ENCODE assay signal across 8 mouse cellular contexts in the genomic region with DNA sequence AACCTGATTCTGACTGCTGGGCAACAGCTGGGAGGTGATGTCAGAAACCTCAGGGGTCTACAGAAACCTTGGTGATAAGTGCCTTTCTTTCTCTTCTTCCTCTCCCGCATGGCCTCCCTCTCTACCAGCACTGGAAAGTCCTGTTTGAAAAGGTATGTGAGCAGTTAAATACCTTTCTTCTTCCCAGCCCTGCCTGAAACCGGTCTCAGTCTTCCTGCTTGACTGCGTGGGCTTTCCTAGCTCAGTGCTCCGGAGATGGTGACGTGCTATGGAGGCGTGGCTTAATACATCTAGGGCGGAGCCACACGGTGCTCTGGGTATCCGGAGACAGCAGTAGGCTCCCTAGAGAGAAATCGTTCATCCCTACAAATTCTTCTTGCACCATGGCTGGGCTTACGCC. TPM values are rescaled to one million over a fixed set of nuclear protein-coding genes. Genes with fewer than 3 reads are reported as not detected.
DNase-seq lines count a peak whose midpoint lies in the region; ATAC-seq and TF ChIP-seq lines count a peak whose summit lies in the region.

No protein-coding gene starts in this region.

- peaks cover 20% of the 10 kb centered on the region; the same call in 1 of the 2 replicates for H3K36me3 ChIP-seq in forebrain, embryonic 13.5 days (ENCODE audit: poor library complexity, severe bottlenecking)
- H3K36me3 ChIP-seq in heart, embryonic 16.5 days (ENCODE audit: control insufficient read depth, insufficient read depth), result no peaks in the 10 kb centered on the region
- no peaks in the 10 kb centered on the region for H3K36me3 ChIP-seq in liver, adult 2 months (ENCODE audit: control insufficient read depth, insufficient read depth, low read length)
- no peaks in the 10 kb centered on the region for H3K36me3 ChIP-seq in myocyte (ENCODE audit: control insufficient read depth, insufficient read depth)
- no peaks in the 10 kb centered on the region for H3K36me3 ChIP-seq in stomach, embryonic 16.5 days (ENCODE audit: control insufficient read depth, insufficient read depth, low read length)

- H3K79me2 ChIP-seq in liver, adult 2 months (ENCODE audit: control insufficient read depth, insufficient read depth, low read length), result no peaks in the 10 kb centered on the region
- no peaks in the 10 kb centered on the region for H3K79me2 ChIP-seq in myocyte (ENCODE audit: control insufficient read depth, insufficient read depth)

- WGBS in forebrain, embryonic 13.5 days, result 4% methylated on average over 11 of the region's 11 CpGs
- WGBS in heart, embryonic 16.5 days, result 4% methylated on average over 11 of the region's 11 CpGs
- whole genome bisulfite sequencing in liver, adult 2 months, result 4% methylated on average over 11 of the region's 11 CpGs
- 3% methylated on average over 11 of the region's 11 CpGs for WGBS in stomach, embryonic 16.5 days

- H3ac ChIP-seq in myocyte (ENCODE audit: control insufficient read depth, insufficient read length), result no peak overlapping the region

- no peak for TF ChIP-seq POLR2A in liver, adult 2 months (IDR thresholded peaks at IDR 0.05; ENCODE audit: extremely low read depth, insufficient read depth, low read length)
- no peak for TF ChIP-seq POLR2A in myocyte (IDR thresholded peaks at IDR 0.05; ENCODE audit: insufficient read length, low read depth)

- DNase-seq in c-Kit-positive CD71-positive TER-119-negative erythroid progenitor cells, embryonic 14.5 days (ENCODE audit: low read depth), result peak; percentile 17
- DNase-seq in kidney, postnatal 14 days, result peak; percentile 85
- DNase-seq in liver, adult 2 months (ENCODE audit: extremely low read depth, low read depth, low spot score), result peak; percentile 15

- peak; percentile 93 for ATAC-seq in CD4-positive, CD25-positive, alpha-beta regulatory T cell, adult 4 months
- peak; percentile 88 for ATAC-seq in forebrain, embryonic 13.5 days
- 0 out of 2 replicates have a peak, but pooled peaks have one; percentile 53 for ATAC-seq in heart, embryonic 16.5 days (replicated peaks; ENCODE audit: extremely low read depth, insufficient read depth, low FRiP score)
- ATAC-seq in stomach, embryonic 16.5 days (ENCODE audit: insufficient read depth, low FRiP score), result peak; percentile 74; the same call in 1 of the 2 replicates

- no peak for TF ChIP-seq CTCF in liver, adult 2 months (IDR thresholded peaks at IDR 0.05; ENCODE audit: low read depth, low read length)

- peaks cover 40% of the 10 kb centered on the region for H3K4me1 ChIP-seq in forebrain, embryonic 13.5 days
- peaks cover 15% of the 10 kb centered on the region for H3K4me1 ChIP-seq in heart, embryonic 16.5 days (ENCODE audit: control insufficient read depth, insufficient read depth, low read length)
- peaks cover 11% of the 10 kb centered on the region for H3K4me1 ChIP-seq in liver, adult 2 months (ENCODE audit: control insufficient read depth, insufficient read depth, low read length)
- peaks cover 15% of the 10 kb centered on the region for H3K4me1 ChIP-seq in stomach, embryonic 16.5 days (ENCODE audit: control insufficient read depth, insufficient read depth, low read length)

- 0 out of 2 replicates have a peak overlapping the region, but pooled peaks have one; percentile 87 for H3K27ac ChIP-seq in forebrain, embryonic 13.5 days
- H3K27ac ChIP-seq in heart, embryonic 16.5 days (ENCODE audit: low read length), result no peak overlapping the region
- no peak overlapping the region for H3K27ac ChIP-seq in liver, adult 2 months (replicated peaks; ENCODE audit: insufficient read depth, low read depth, low read length)
- no peak overlapping the region for H3K27ac ChIP-seq in stomach, embryonic 16.5 days (ENCODE audit: low read length)

- H3K9ac ChIP-seq in forebrain, embryonic 13.5 days, result peak overlapping the region; percentile 89
- no peak overlapping the region for H3K9ac ChIP-seq in heart, embryonic 16.5 days (ENCODE audit: low read length)
- H3K9ac ChIP-seq in liver, adult 2 months (ENCODE audit: low read depth, low read length), result no peak overlapping the region
- peak overlapping the region; percentile 20; the same call in 1 of the 2 replicates for H3K9ac ChIP-seq in stomach, embryonic 16.5 days (ENCODE audit: low read length)

- H3K4me3 ChIP-seq in forebrain, embryonic 13.5 days, result peak overlapping the region; percentile 84
- peak overlapping the region; percentile 72 for H3K4me3 ChIP-seq in heart, embryonic 16.5 days (ENCODE audit: low read length)
- no peak overlapping the region for H3K4me3 ChIP-seq in liver, adult 2 months (ENCODE audit: insufficient read depth, low read depth, low read length)
- peak overlapping the region; percentile 14 for H3K4me3 ChIP-seq in myocyte
- H3K4me3 ChIP-seq in stomach, embryonic 16.5 days (replicated peaks; ENCODE audit: low read length), result peak overlapping the region; percentile 70

- H3K9me3 ChIP-seq in forebrain, embryonic 13.5 days (replicated peaks), result 0 out of 2 replicates have a peak, but pooled peaks cover 4% of the 10 kb centered on the region
- H3K9me3 ChIP-seq in heart, embryonic 16.5 days (replicated peaks; ENCODE audit: control insufficient read depth, low read length), result peaks cover 3% of the 10 kb centered on the region; the same call in 1 of the 2 replicates
- 0 out of 2 replicates have a peak, but pooled peaks cover 3% of the 10 kb centered on the region for H3K9me3 ChIP-seq in stomach, embryonic 16.5 days (replicated peaks; ENCODE audit: control insufficient read depth, low read length)

- H3K4me2 ChIP-seq in forebrain, embryonic 13.5 days, result peak overlapping the region; percentile 88
- peak overlapping the region; percentile 99 for H3K4me2 ChIP-seq in heart, embryonic 16.5 days (ENCODE audit: low read depth, low read length)
- peak overlapping the region; percentile 92 for H3K4me2 ChIP-seq in myocyte (ENCODE audit: low read depth)
- H3K4me2 ChIP-seq in stomach, embryonic 16.5 days (ENCODE audit: low read depth, low read length), result peak overlapping the region; percentile 97

- H3K27me3 ChIP-seq in forebrain, embryonic 13.5 days, result no peaks in the 10 kb centered on the region
- peaks cover 49% of the 10 kb centered on the region for H3K27me3 ChIP-seq in heart, embryonic 16.5 days (ENCODE audit: control insufficient read depth, insufficient read depth, low read length)
- H3K27me3 ChIP-seq in liver, adult 2 months (ENCODE audit: control insufficient read depth, insufficient read depth, low read length), result peaks cover 18% of the 10 kb centered on the region
- H3K27me3 ChIP-seq in myocyte (ENCODE audit: control insufficient read depth, insufficient read depth, insufficient read length), result peaks cover 46% of the 10 kb centered on the region
- H3K27me3 ChIP-seq in stomach, embryonic 16.5 days (ENCODE audit: control insufficient read depth, insufficient read depth, low read length), result peaks cover 11% of the 10 kb centered on the region

TF ChIP-seq in myocyte, 11 proteins besides CTCF, POLR2A, EP300 and RAD21:
- TF ChIP-seq MYOD1 (IDR thresholded peaks at IDR 0.05; ENCODE audit: control insufficient read depth in 1 of 3, insufficient read length in 2 of 3, low read depth in 2 of 3) (no peak), MYOG (IDR thresholded peaks at IDR 0.05; ENCODE audit: control insufficient read depth in 1 of 3, insufficient read depth in 1 of 3, insufficient read length in 2 of 3, low read depth in 2 of 3) (no peak), REST (IDR thresholded peaks at IDR 0.05; ENCODE audit: insufficient read depth, insufficient read length) (no peak), USF1 (IDR thresholded peaks at IDR 0.05; ENCODE audit: low read depth) (no peak), TCF3 (IDR thresholded peaks at IDR 0.05; ENCODE audit: insufficient read length, low read depth) (no peak), TCF12 (IDR thresholded peaks at IDR 0.05; ENCODE audit: insufficient read depth, poor library complexity, severe bottlenecking) (no peak), POLR2AphosphoS2 (IDR thresholded peaks at IDR 0.05; ENCODE audit: insufficient read length, low read depth) (no peak), MAX (IDR thresholded peaks at IDR 0.05; ENCODE audit: low read depth) (no peak), CEBPB (IDR thresholded peaks at IDR 0.05; ENCODE audit: insufficient read depth, poor library complexity, severe bottlenecking) (no peak), E2F4 (IDR thresholded peaks at IDR 0.05; ENCODE audit: insufficient read depth) (no peak), SRF (IDR thresholded peaks at IDR 0.05; ENCODE audit: control insufficient read depth, insufficient read length, low read depth) (no peak)

RNA-seq across cellular contexts. Expression of a gene that starts 1.8 kb away (rescaled TPM):
- polyA plus RNA-seq in CD4-positive, CD25-positive, alpha-beta regulatory T cell, adult 4 months (2017; shearing (Covaris generic)), result 1 to 10 TPM in 1 of 2 experiments, under 1 TPM in 1; 0.82 to 1.6 TPM
- polyA plus RNA-seq in forebrain, embryonic 13.5 days (2015; fragmentation: Nextera tagmentation; extraction: Ambion mirVana), result 24.9 and 27.5 TPM in 2 replicates
- 1.9 and 3.1 TPM in 2 replicates for polyA plus RNA-seq in heart, embryonic 16.5 days (2015; fragmentation: Nextera tagmentation; extraction: Ambion mirVana)
- total RNA-seq in liver, adult 2 months (2014; rRNA removed), result 0.09 and 0.13 TPM in 2 replicates
- 0.02 and 0.06 TPM in 2 replicates for polyA plus RNA-seq in liver, adult 2 months (2012; rRNA removed)
- polyA plus RNA-seq in myocyte (2012; fragmentation: generic; extraction: Trizol), result 0.17 TPM
- 3.6 and 3.8 TPM in 2 replicates for polyA plus RNA-seq in stomach, embryonic 16.5 days (2015; fragmentation: Nextera tagmentation; extraction: Ambion mirVana)

Comparison
In these comparisons a context has a peak if more than half of its experiments do, and no peak if none do; other contexts are left out.
1. DNase-seq: peak in every context shown above with its lines; median percentile 85 in kidney, postnatal 14 days; 17 in c-Kit-positive CD71-positive TER-119-negative erythroid progenitor cells, embryonic 14.5 days; 15 in liver, adult 2 months.
2. H3K9ac ChIP-seq: peak in forebrain, embryonic 13.5 days (single experiment) and stomach, embryonic 16.5 days (single experiment); none in heart, embryonic 16.5 days (single experiment) and liver, adult 2 months (single experiment).
3. Peak in every context shown above with its lines, with median percentiles within 50 percentile points of each other: ATAC-seq and H3K4me2 ChIP-seq.